Mouse (Mus musculus): ENCODE results near the gene Gfra4. TPM values are rescaled to one million over a fixed set of nuclear protein-coding genes. Genes with fewer than 3 reads are reported as not detected.

The Gfra4 gene
- 2.9 and 3.8 TPM in 2 replicates for polyA plus RNA-seq (2014; fragmentation: Nextera tagmentation; extraction: Ambion mirVana)

DNA sequence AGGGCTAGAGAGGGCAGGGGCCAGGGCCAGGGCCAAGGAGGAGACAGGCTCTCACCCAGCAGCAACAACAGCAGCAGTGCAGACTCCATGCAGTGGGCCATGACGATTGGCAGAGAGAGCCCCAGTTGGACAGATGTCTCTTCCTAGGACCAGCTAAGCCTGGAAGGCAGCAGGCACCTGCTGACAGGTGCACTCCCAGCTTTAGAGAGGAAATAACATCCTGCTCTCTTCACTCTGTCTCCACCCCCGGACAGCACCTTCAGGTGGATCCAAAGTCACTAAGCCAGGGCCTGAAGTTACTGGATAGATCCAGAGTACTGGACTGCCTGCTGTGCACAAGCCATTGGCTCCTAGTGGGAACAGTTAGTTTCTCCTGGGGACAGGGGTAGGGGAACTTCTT lies at the start of gene Gfra4:
Gfra4 (minus strand) TSS at position 101 of the 400 bp plus-strand sequence.
- ATAC-seq (replicated peaks; ENCODE audit: insufficient number of reproducible peaks, low FRiP score, low TSS enrichment) = no peak
- Histone ChIP-seq H3K4me2 (no peak within 1 kb of the TSS), H3K36me3 (ENCODE audit: control insufficient read depth, insufficient read depth, low read length) (no peaks in the 10 kb centered on the region), H3K9ac (ENCODE audit: low read depth, low read length) (no peak within 1 kb of the TSS), H3K4me1 (ENCODE audit: control insufficient read depth, insufficient read depth, low read length) (peaks cover 16% of the 10 kb centered on the region), H3K27me3 (ENCODE audit: control insufficient read depth, insufficient read depth, low read length) (peaks cover 48% of the 10 kb centered on the region), H3K4me3 (ENCODE audit: low read depth, low read length) (peak within 1 kb of the TSS; percentile 53; the same call in 1 of the 2 replicates), H3K27ac (ENCODE audit: low read depth, low read length) (no peak within 1 kb of the TSS), H3K9me3 (replicated peaks; ENCODE audit: control insufficient read depth, low read length) (no peaks in the 10 kb centered on the region)
- 50% methylated on average over 2 of the region's 2 CpGs for WGBS (ENCODE audit: insufficient replicate concordance)

DNA sequence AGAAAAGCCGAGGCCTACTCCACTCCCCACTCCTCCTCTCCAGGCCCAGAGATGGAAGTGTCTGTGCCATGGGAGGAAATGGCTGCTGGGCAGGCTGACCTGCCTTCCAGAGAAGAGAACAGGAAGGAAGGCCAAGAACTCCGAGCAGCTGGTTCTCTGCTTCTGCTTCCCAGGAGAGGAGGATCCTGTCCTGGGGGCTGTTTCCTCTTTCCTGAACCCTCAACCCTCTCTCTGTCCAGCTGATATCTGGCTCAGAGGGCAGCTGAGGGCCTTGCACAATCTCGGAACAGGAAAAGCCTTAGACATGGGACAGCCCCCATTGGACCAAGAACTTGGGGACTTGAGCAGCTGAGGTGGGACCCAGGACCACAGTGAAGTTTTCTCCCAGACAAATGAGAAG lies 48.0 kb upstream of the Gfra4 start:
- Histone ChIP-seq H3K9me3 (replicated peaks; ENCODE audit: control insufficient read depth, low read length) (no peaks in the 10 kb centered on the region), H3K9ac (ENCODE audit: low read depth, low read length) (no peak overlapping the region), H3K4me3 (ENCODE audit: low read depth, low read length) (no peak overlapping the region), H3K4me1 (ENCODE audit: control insufficient read depth, insufficient read depth, low read length) (no peaks in the 10 kb centered on the region), H3K36me3 (ENCODE audit: control insufficient read depth, insufficient read depth, low read length) (no peaks in the 10 kb centered on the region), H3K27me3 (ENCODE audit: control insufficient read depth, insufficient read depth, low read length) (no peaks in the 10 kb centered on the region), H3K27ac (ENCODE audit: low read depth, low read length) (no peak overlapping the region), H3K4me2 (no peak overlapping the region)
- no peak for ATAC-seq (replicated peaks; ENCODE audit: insufficient number of reproducible peaks, low FRiP score, low TSS enrichment)
- 43% methylated on average over 3 of the region's 3 CpGs for WGBS (ENCODE audit: insufficient replicate concordance)

DNA sequence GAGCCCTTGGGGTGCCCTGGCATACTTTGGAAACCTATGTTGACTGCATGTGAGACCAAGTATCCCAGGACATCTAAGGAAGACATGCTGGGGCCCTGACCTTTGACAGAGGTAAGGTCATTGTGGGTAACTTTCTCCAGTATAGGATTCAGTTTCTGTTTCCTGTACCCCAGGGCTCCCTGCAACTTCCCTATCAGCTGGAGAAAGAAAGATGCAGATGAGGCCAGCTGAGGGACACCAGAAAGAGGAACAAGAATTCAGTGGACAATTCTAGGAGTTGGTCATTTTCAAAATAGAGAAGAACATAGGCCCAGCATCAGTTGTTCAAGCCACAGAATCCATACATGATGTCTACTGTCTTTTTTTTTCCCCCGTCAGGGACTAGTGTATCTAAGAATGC lies 46.7 kb upstream of the Gfra4 start:
- no peaks in the 10 kb centered on the region for H3K9me3 ChIP-seq (replicated peaks; ENCODE audit: control insufficient read depth, low read length)
- H3K4me2 ChIP-seq = no peak overlapping the region
- H3K4me1 ChIP-seq (ENCODE audit: control insufficient read depth, insufficient read depth, low read length) = no peaks in the 10 kb centered on the region
- no peak overlapping the region for H3K9ac ChIP-seq (ENCODE audit: low read depth, low read length)
- H3K27ac ChIP-seq (ENCODE audit: low read depth, low read length) = no peak overlapping the region
- no peaks in the 10 kb centered on the region for H3K27me3 ChIP-seq (ENCODE audit: control insufficient read depth, insufficient read depth, low read length)
- H3K4me3 ChIP-seq (ENCODE audit: low read depth, low read length) = no peak overlapping the region
- no peak for ATAC-seq (replicated peaks; ENCODE audit: insufficient number of reproducible peaks, low FRiP score, low TSS enrichment)
- WGBS (ENCODE audit: insufficient replicate concordance) = 62% methylated on average over 1 of the region's 1 CpGs
- no peaks in the 10 kb centered on the region for H3K36me3 ChIP-seq (ENCODE audit: control insufficient read depth, insufficient read depth, low read length)

DNA sequence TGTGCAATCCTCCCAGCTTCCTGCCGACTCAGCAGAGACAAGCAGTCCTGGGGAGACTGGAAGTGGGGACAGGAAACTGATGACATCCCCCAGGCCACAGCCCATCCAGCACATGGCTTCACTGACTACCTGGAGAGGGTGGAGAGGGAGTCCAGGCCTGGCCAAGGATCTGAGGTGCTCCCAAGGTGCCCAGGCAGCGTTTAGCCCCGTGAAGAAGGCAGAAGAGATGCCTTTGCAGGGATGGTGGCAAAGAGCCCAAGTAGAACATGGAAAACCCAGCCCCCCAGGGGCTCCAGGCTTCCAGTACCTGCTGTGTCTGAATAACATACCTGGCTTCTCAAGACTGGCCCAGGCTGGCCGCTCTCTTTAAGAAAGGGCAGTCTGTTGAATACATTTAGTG lies 45.7 kb upstream of the Gfra4 start:
- H3K27me3 ChIP-seq (ENCODE audit: control insufficient read depth, insufficient read depth, low read length) = no peaks in the 10 kb centered on the region
- no peaks in the 10 kb centered on the region for H3K9me3 ChIP-seq (replicated peaks; ENCODE audit: control insufficient read depth, low read length)
- H3K36me3 ChIP-seq (ENCODE audit: control insufficient read depth, insufficient read depth, low read length) = no peaks in the 10 kb centered on the region
- no peaks in the 10 kb centered on the region for H3K4me1 ChIP-seq (ENCODE audit: control insufficient read depth, insufficient read depth, low read length)
- no peak overlapping the region for H3K9ac ChIP-seq (ENCODE audit: low read depth, low read length)
- no peak for ATAC-seq (replicated peaks; ENCODE audit: insufficient number of reproducible peaks, low FRiP score, low TSS enrichment)
- 73% methylated on average over 4 of the region's 4 CpGs for WGBS (ENCODE audit: insufficient replicate concordance)
- H3K4me3 ChIP-seq (ENCODE audit: low read depth, low read length) = no peak overlapping the region
- H3K4me2 ChIP-seq = no peak overlapping the region
- no peak overlapping the region for H3K27ac ChIP-seq (ENCODE audit: low read depth, low read length)

DNA sequence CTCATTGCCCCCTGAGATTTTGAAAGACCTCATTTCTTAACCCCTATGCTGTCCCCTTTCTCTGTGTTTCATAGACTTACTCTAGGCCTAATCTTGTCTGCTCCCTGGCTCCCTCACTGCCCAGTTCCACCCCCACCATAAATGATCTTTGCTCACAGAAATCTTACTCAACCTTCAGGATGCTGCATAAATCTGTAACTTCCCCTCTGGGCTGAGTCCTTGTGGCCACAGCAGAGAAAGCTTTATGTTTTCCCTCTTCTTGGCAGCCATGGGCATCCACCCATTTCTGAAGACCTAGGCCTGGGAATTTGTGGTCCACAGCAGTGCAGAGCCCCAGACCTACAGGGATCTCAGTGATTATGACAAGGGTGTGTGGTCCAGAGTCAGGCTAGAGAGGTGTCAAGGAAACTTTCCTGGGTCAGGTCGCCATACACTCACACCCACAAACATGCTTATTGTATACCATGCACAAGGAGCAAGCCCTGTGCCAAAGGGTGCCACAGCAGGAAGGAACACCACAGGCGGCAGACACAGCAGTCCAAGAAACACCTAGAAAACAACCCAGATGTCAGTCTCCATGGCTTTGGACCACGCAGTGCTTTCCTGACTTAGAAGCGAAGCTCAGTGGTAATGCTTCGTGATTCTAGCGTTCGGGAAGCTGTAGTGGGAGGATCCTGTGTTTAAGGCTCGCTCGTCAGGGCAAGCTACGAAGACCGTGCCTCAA lies 43.9 kb upstream of the Gfra4 start, which contains the start of gene Siglec1:
Siglec1 (minus strand) TSS at position 99 of the 724 bp plus-strand sequence.
- Histone ChIP-seq H3K27ac (ENCODE audit: low read depth, low read length) (no peak within 1 kb of the TSS), H3K4me3 (ENCODE audit: low read depth, low read length) (no peak within 1 kb of the TSS), H3K27me3 (ENCODE audit: control insufficient read depth, insufficient read depth, low read length) (no peaks in the 10 kb centered on the region), H3K4me2 (no peak within 1 kb of the TSS), H3K4me1 (ENCODE audit: control insufficient read depth, insufficient read depth, low read length) (no peaks in the 10 kb centered on the region), H3K36me3 (ENCODE audit: control insufficient read depth, insufficient read depth, low read length) (no peaks in the 10 kb centered on the region), H3K9ac (ENCODE audit: low read depth, low read length) (no peak within 1 kb of the TSS), H3K9me3 (replicated peaks; ENCODE audit: control insufficient read depth, low read length) (no peaks in the 10 kb centered on the region)
- no peak for ATAC-seq (replicated peaks; ENCODE audit: insufficient number of reproducible peaks, low FRiP score, low TSS enrichment)
- WGBS (ENCODE audit: insufficient replicate concordance) = 80% methylated on average over 11 of the region's 11 CpGs

DNA sequence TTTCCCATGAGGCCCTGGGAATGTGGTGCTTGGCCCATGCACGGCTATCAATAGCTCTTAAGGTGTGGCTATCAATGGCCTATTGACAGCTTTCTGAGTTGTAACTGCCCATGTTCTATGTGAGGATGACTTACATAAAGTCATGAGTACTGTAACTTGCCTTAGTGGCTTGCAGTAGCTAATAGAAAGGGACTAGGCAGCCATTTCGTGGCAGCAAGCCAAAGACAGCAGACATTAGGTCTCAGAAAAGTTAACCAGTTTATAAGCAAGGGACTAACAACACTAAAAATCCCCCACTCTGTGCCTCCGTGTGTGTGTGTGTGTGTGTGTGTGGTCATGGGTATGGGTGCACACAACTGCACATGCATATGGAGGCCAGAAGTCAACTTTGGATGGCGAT lies 41.3 kb upstream of the Gfra4 start:
- no peaks in the 10 kb centered on the region for H3K4me1 ChIP-seq (ENCODE audit: control insufficient read depth, insufficient read depth, low read length)
- ATAC-seq (replicated peaks; ENCODE audit: insufficient number of reproducible peaks, low FRiP score, low TSS enrichment) = no peak
- WGBS (ENCODE audit: insufficient replicate concordance) = 77% methylated on average over 4 of the region's 4 CpGs
- no peak overlapping the region for H3K9ac ChIP-seq (ENCODE audit: low read depth, low read length)
- peaks cover under 1% of the 10 kb centered on the region; the same call in 1 of the 2 replicates for H3K27me3 ChIP-seq (ENCODE audit: control insufficient read depth, insufficient read depth, low read length)
- H3K36me3 ChIP-seq (ENCODE audit: control insufficient read depth, insufficient read depth, low read length) = no peaks in the 10 kb centered on the region
- H3K4me2 ChIP-seq = no peak overlapping the region
- H3K27ac ChIP-seq (ENCODE audit: low read depth, low read length) = no peak overlapping the region
- H3K4me3 ChIP-seq (ENCODE audit: low read depth, low read length) = no peak overlapping the region
- no peaks in the 10 kb centered on the region for H3K9me3 ChIP-seq (replicated peaks; ENCODE audit: control insufficient read depth, low read length)

DNA sequence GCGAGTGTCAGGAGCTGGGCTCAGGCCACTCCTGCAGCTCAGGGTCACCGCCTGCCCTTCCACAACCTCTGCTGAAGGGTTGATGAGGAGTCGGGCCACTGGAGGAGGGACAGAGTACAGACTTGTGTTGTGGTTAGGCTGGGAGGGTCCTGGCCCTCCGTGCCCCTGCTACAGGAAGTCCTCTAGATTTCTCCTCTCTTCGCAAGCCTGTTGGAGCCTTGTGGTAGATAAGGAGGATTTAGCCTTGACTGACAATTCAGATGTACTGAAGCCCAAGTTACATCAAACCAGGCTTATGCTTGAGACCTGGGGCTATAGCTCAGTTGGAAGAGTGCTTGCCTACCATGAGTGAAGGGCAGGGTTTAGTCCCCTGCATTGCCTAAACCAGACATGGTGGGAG lies 37.6 kb upstream of the Gfra4 start:
- H3K36me3 ChIP-seq (ENCODE audit: control insufficient read depth, insufficient read depth, low read length) = no peaks in the 10 kb centered on the region
- H3K4me3 ChIP-seq (ENCODE audit: low read depth, low read length) = no peak overlapping the region
- H3K4me2 ChIP-seq = no peak overlapping the region
- no peaks in the 10 kb centered on the region for H3K9me3 ChIP-seq (replicated peaks; ENCODE audit: control insufficient read depth, low read length)
- no peaks in the 10 kb centered on the region for H3K4me1 ChIP-seq (ENCODE audit: control insufficient read depth, insufficient read depth, low read length)
- peaks cover 7% of the 10 kb centered on the region for H3K27me3 ChIP-seq (ENCODE audit: control insufficient read depth, insufficient read depth, low read length)
- no peak for ATAC-seq (replicated peaks; ENCODE audit: insufficient number of reproducible peaks, low FRiP score, low TSS enrichment)
- no peak overlapping the region for H3K9ac ChIP-seq (ENCODE audit: low read depth, low read length)
- 65% methylated on average over 5 of the region's 5 CpGs for WGBS (ENCODE audit: insufficient replicate concordance)
- no peak overlapping the region for H3K27ac ChIP-seq (ENCODE audit: low read depth, low read length)

DNA sequence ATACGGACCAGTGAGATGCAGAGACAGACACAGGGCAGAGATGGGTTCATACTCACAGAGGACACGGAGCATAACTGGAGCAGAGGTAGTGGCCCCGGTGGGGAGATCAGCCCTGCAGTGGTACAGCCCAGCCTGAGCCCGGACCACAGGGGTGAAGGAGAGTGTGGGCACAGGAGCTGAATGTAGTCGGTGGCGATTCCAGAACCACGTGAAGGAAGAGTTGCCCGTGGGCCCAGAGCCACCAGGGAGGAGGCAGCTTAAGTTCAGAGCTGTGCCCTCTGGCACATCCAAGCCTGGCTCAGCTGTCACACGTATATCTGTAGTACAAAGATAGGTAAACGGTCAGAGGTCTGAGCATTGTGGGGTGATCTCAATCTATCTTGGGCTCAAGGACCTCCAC lies 29.6 kb upstream of the Gfra4 start:
- H3K9me3 ChIP-seq (replicated peaks; ENCODE audit: control insufficient read depth, low read length) = no peaks in the 10 kb centered on the region
- no peak overlapping the region for H3K9ac ChIP-seq (ENCODE audit: low read depth, low read length)
- H3K27me3 ChIP-seq (ENCODE audit: control insufficient read depth, insufficient read depth, low read length) = peaks cover 11% of the 10 kb centered on the region
- no peak overlapping the region for H3K4me2 ChIP-seq
- H3K27ac ChIP-seq (ENCODE audit: low read depth, low read length) = no peak overlapping the region
- 74% methylated on average over 10 of the region's 10 CpGs for WGBS (ENCODE audit: insufficient replicate concordance)
- no peak overlapping the region for H3K4me3 ChIP-seq (ENCODE audit: low read depth, low read length)
- H3K4me1 ChIP-seq (ENCODE audit: control insufficient read depth, insufficient read depth, low read length) = no peaks in the 10 kb centered on the region
- no peak for ATAC-seq (replicated peaks; ENCODE audit: insufficient number of reproducible peaks, low FRiP score, low TSS enrichment)
- H3K36me3 ChIP-seq (ENCODE audit: control insufficient read depth, insufficient read depth, low read length) = no peaks in the 10 kb centered on the region

DNA sequence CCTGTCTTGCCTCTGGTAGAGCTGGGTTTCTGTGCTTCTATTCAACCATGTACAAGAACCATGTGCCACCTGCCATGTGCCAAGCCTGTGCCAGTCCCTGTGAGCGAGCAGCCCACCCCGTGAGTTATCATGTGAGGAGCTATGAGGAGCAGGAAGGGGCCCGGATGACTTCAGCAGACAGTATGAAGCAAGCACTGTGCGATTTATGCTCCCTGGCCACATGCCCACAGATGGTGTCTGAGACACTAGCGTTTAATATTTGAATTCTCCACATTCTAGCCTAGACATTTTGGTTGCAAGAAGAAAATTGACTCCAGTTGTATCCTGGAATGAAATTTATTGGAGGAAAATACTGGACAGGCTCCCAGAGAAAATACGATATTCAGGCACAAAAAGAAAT lies 24.6 kb upstream of the Gfra4 start:
- ATAC-seq (replicated peaks; ENCODE audit: insufficient number of reproducible peaks, low FRiP score, low TSS enrichment) = no peak
- no peak overlapping the region for H3K4me2 ChIP-seq
- H3K9me3 ChIP-seq (replicated peaks; ENCODE audit: control insufficient read depth, low read length) = no peaks in the 10 kb centered on the region
- peaks cover 34% of the 10 kb centered on the region for H3K27me3 ChIP-seq (ENCODE audit: control insufficient read depth, insufficient read depth, low read length)
- H3K4me1 ChIP-seq (ENCODE audit: control insufficient read depth, insufficient read depth, low read length) = 0 out of 2 replicates have a peak, but pooled peaks cover 7% of the 10 kb centered on the region
- no peak overlapping the region for H3K9ac ChIP-seq (ENCODE audit: low read depth, low read length)
- no peak overlapping the region for H3K4me3 ChIP-seq (ENCODE audit: low read depth, low read length)
- no peaks in the 10 kb centered on the region for H3K36me3 ChIP-seq (ENCODE audit: control insufficient read depth, insufficient read depth, low read length)
- 78% methylated on average over 6 of the region's 6 CpGs for WGBS (ENCODE audit: insufficient replicate concordance)
- H3K27ac ChIP-seq (ENCODE audit: low read depth, low read length) = no peak overlapping the region
